Mouse (Mus musculus): ENCODE results near the gene Ak1.

Gene Ak1

GRCm38 (mm10) chr2:32627266-32628043, 5.9 kb downstream of the Ak1 start:
- no peak for DNase-seq (ENCODE audit: low spot score in 2 of 2)

- no peak for DNase-seq (ENCODE audit: low spot score in 2 of 2)
Observed at GRCm38 (mm10) chr2:32628044-32628550, 6.5 kb downstream of the Ak1 start.

- peak in 1 of 2 experiments; percentile 81 for DNase-seq (ENCODE audit: low spot score in 2 of 2)
Observed at GRCm38 (mm10) chr2:32628729-32629128, 7.2 kb downstream of the Ak1 start.

- DNase-seq (ENCODE audit: low spot score in 2 of 2): peak in 1 of 2 experiments; percentile 69
Observed at GRCm38 (mm10) chr2:32629276-32629976, 7.9 kb downstream of the Ak1 start.

GRCm38 (mm10) chr2:32630036-32630435, 8.5 kb downstream of the Ak1 start:
- DNase-seq (ENCODE audit: low spot score in 2 of 2): no peak

DNA sequence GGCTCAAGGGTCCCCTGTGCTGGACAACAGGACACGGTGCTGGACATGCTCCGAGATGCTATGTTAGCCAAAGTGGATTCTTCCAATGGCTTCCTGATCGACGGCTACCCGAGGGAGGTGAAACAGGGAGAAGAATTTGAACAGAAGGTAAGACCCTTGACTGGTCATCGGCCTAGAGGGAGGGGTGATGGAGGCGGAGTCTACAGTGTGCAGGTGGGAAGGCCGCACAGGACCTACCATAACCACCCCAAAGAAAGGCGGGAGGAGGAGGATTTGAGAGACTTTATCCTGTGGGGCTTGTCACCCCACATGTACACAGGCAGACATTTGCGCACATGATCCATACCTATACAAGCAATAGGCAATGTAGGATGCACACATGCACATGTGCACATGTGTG, 9.5 kb downstream of the Ak1 start:
- DNase-seq (ENCODE audit: low spot score in 2 of 2): no peak

GRCm38 (mm10) chr2:32631737-32632394, 10.3 kb downstream of the Ak1 start:
- DNase-seq (ENCODE audit: low spot score in 2 of 2): peak in 1 of 2 experiments; percentile 84

GRCm38 (mm10) chr2:32633660-32634059, 12.1 kb downstream of the Ak1 start:
- no peak for DNase-seq (ENCODE audit: low spot score in 2 of 2)

- DNase-seq (ENCODE audit: low spot score in 2 of 2): no peak
Observed at GRCm38 (mm10) chr2:32634277-32635105, 12.9 kb downstream of the Ak1 start.

GRCm38 (mm10) chr2:32636617-32637016, 15.1 kb downstream of the Ak1 start:
- DNase-seq (ENCODE audit: low spot score in 2 of 2): no peak

DNA sequence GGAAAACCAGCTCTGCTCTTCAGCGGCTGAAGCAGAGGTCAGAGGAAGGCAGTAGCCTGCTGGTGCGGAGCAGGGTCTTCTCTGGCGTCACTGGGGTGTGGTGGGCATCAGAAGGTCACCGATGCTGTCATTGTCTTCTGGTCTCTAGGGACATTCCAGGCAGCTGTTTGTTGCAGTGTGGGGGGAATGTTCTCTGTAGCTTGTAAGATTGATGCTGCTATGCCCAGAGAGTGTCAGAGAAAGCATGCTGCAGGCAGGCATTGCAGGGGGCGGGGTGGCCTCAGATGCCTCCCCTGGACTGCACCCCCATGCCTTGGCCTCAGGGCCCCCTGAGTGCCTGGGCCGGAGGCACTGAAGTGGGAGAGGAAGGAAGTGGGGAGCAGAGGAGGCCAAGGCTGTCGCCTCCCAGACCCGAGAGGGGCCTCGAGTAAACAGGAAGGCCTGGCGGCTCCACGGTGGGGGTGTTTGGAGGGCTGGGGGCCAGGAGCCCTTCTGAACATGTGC, 16.3 kb downstream of the Ak1 start:
- DNase-seq (ENCODE audit: low spot score in 2 of 2): no peak

DNA sequence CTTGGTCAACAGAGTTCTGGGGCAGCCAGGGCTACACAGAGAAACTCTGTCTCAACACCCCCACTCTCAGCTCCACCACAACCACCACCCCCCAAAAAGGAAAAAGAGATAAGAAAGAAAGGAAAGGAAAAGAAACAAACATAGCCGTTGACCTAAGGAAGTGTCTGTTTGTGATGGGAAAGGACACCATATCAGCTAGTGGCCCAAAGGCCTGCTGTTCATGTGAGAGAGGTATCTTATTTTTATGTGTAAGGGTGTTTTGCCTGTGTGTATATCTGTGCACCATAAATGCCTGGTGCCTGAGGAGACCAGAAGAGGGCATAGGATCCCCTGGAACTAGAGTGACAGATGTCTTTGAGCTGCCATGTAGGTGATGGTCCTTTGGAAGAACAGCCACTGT, 18.1 kb downstream of the Ak1 start:
- DNase-seq (ENCODE audit: low spot score in 2 of 2): no peak

GRCm38 (mm10) chr2:32640550-32641051, 19.0 kb downstream of the Ak1 start:
- no peak for DNase-seq (ENCODE audit: low spot score in 2 of 2)

DNA sequence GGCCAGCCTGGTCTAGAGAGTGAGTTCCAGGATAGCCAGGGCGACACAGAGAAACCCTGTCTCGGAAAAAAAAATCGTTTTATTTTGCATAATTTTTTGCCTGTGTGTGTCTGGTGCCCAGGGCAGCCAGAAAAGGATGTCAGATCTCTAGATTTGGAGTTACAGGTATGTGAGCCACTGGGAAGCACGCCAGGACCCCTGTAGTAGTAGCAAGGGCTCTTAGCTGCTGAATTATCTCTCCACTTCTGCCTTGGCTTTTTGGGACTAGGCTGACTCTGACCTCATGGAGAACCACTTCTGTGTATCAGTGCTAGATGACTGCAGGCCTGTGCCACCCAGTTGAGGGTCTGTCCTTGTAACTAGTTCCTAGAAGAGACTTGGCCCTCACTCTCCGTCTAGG, 20.3 kb downstream of the Ak1 start:
- no peak for DNase-seq (ENCODE audit: low spot score in 2 of 2)

DNA sequence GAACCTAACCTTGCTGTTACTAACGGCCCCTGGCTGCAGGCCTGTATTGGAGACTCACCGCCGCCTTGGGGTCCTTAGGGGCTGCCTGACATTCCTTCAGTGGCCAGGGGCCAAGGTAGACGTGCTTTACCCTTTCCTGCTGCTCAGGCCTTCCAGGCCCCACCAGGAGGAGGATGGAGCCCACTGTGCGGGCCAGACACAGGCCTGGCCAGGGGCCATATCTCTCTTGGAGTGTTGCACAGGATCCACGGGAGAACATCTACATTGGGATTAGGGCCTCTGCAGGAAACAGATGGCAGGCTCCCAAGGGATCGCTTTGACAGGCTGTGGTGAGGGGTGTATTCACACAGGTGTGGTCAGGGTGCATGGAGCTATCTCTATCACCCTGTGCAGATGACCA, 21.3 kb downstream of the Ak1 start:
- DNase-seq (ENCODE audit: low spot score in 2 of 2): no peak

- no peak for DNase-seq (ENCODE audit: low spot score in 2 of 2)
Observed at GRCm38 (mm10) chr2:32644083-32644482, 22.5 kb downstream of the Ak1 start.

DNA sequence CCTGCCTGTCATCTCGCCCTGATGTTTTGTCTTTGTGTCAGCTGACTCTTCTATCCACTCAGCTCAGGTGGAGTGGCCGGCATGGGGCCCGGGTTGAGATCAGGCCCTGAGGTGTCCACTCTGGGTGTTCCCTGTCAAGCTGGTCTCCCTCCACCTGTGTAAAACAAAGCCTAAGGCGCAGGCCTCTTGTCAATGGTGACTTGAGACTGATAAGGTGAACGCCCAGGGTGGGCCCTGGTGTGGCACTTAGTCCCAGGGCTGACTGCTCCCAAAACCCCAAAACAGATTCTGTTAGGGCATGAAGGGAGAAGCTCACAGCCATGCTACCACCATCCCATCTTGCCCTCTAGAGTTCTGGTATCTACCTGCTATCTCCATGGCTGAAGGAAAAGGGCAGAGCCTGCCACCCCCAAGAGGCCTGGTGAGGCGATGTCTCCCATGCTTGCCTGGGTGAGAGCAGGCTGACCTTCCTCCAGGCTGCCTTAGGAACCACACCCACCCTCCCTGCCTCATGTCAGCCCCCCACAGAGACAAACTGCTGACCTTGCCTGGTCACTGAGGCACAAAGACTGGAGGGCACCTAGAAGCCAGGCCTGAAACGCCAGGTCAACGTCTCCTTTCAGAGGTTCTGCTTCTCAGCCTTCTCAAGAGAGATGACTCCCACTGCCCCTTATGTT, 23.4 kb downstream of the Ak1 start:
- DNase-seq (ENCODE audit: low spot score in 2 of 2): no peak

DNA sequence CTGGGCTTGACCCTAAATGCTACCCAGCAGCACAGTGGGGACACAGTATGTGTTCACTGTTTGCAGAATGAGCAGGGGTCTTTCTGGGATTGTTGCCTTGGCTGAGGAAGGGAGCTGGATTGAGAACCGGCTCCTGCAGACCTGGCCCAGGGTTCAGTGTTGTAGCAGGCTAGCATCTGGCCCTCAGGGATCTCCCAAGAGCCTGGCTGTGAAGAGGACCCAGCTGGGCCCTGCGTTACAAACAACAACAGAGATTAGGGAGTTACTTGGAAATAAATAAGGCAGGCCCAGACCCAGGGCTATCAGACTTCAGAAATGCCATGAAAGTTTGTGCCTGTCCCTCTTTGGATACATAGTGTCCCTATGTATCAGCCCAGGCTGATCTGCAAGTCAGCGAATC, 24.1 kb downstream of the Ak1 start:
- DNase-seq (ENCODE audit: low spot score in 2 of 2): no peak

DNA sequence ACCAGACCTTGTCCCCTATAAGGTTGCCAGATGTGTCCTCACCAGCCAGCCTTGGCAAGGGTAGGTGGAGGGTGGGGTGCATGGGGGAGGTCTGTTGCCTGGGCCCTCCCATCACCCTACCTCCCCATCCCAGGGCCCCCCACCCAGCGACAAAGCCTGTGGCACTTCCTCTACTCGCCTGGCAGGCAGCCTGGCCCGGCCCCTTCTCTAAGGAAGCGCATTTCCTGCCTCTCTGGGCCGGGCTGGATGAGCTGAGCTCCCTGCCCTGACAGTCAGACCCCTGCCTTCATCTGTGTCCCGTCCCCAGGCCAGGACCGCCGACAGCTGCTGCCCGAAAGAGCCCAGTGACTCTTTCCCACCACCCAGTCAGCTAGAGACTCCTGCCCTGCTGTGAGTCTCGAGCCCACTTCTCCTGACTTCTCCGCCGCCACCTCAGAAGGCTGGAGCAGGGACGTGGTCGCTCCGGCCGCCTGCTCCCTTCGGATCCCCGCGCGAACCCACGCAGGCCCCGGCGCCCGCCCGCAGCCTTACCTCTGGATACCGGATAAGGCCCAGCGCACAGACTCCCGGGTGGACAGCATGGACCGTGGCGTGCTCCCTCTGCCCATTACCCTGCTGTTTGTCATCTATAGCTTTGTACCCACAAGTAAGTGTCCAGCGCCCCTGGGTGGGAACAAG, 25.0 kb downstream of the Ak1 start, which contains the start of gene Eng:
Gene Eng, plus strand, starts transcription at position 217 of the 678 bp plus-strand sequence.
- no peak for DNase-seq (ENCODE audit: low spot score in 2 of 2)

DNA sequence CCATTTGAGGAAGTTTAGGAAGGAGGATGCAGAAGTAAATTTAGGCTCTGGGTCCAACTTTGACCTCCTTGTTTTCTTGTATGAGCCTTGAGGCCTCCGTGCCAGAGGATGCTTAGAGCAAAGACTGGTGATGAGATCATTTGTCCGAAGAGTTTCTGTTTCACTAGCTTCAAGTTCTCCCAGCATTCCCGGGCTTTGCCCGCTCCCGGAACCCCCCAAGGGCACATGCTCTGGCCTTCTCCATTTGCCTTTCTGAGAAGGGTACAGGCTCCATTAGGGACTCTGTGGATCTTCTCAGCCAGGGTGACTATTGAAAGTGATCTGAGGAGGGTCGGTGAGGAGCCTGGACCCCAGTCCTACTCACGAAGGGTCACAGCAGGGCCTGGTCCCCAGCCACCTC, 25.8 kb downstream of the Ak1 start:
- DNase-seq (ENCODE audit: low spot score in 2 of 2): no peak

All from left cerebral cortex, adult 9 months (tissue).